Mouse (Mus musculus): Measurements from ENCODE around the gene Wdr38. TPM values are rescaled to one million over a fixed set of nuclear protein-coding genes. Genes with fewer than 3 reads are reported as not detected.
A peak's percentile ranks its signal among the peaks of the same experiment; 100 is the strongest.
"Not testable (repeated sequence)": the region's sequence is repeated elsewhere in the genome, so short reads cannot be mapped to it uniquely, and the experiment has no call there.

Gene Wdr38
- total RNA-seq, 2 experiments from 2014 or later, result 0.17 to 0.31 TPM

DNA sequence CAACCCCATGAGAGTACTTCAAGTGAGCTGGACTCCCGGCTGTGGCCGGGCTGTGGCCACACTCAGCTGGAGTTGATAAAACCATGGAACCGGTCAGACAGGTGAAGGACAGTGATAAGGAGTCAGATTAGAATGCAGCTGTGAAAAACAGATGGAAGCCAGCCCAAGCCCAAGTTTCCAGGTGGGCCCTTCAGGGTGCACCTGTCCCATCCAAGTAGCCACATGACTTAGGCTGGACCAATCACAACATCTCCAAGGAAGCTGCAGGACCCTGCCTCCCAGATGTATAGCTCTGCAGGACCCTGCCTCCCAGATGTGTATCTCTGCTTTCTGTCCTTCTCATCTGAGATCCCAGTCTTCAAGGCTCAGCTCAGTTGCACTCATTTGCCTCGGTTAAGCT is 5.3 kb upstream of the Wdr38 start:
- intact Hi-C loops (cut with DNase I), result no loop called here
- no peak for DNase-seq

DNA sequence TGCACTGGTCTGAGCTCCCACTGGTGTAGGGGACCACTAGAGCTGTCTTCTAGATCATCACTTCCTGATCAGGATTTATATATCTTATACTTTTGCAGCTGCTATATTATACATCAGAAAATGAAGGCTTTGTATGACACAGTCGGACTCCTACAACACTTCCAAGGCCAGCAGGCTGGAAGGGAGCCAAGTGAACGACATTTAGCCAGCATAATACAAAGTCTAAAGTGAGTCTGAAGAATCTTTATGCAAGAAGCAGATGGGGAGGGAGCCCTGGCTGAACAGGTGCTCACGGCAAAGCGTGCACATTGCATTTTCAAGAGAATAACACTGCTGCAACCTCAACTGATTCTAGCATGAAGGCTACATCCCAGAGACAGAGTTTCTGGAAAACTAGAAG is 4.8 kb upstream of the Wdr38 start:
- intact Hi-C loops (cut with DNase I), result no loop called here
- DNase-seq, result no peak

DNA sequence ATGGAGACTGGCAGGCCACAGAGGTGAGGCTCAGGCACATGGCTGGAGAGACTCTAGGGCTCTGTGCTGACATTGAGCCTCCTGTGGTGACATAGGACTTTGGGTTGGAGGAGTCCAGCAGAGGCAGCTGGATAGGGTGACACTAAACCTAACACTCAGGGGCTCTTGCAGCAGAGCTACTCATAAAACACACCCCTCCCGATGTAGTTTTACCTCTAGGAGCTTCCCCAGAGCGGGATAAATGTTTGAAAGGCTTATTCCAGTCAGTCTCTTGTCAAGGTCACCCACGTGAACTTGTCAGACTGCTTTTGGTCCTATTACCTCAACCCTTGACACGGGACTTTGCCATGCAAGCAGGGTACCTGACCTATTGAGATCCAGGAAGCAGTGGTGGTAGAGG is 2.1 kb downstream of the Wdr38 start:
- intact Hi-C loops (cut with DNase I), result loop anchor here (5.0 kb wide), 1 partner anchor 202 kb away; no protein-coding TSS in a partner anchor

DNA sequence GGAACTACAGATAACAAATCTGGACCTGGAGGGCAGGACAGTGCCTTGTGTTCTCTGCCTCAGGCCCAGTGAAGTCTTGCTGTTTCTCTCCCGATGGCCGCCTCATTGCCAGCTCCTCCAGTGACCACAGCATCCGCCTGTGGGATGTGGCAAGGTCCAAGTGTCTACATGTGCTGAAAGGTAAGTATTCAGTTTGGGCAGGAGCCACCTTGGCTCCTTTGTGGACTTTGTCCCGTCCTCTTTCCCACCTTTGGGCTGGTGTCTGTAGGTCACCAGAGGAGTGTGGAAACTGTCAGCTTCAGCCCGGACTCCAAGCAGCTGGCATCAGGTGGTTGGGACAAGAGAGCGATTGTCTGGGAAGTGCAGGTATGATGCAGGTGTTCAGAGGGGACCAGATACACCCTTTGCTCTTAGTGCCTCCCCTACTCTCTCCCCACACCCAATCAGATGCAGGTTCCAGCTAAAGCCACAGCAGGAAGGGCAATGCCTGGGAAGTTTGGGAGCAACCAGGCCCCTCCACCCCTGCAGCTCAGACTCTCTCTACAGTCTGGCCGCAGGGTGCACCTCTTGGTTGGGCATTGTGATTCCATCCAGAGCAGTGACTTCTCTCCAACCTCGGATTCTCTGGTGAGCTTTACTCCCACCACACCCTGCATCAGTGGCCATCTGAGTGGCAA is 2.8 kb downstream of the Wdr38 start:
- intact Hi-C loops (cut with DNase I), result loop anchor here (5.0 kb wide), 1 partner anchor 203 kb away; no protein-coding TSS in a partner anchor
- DNase-seq, result no peak

More for the DNA sequence above, 2.1 kb downstream of the Wdr38 start:
- no peak for DNase-seq

DNA sequence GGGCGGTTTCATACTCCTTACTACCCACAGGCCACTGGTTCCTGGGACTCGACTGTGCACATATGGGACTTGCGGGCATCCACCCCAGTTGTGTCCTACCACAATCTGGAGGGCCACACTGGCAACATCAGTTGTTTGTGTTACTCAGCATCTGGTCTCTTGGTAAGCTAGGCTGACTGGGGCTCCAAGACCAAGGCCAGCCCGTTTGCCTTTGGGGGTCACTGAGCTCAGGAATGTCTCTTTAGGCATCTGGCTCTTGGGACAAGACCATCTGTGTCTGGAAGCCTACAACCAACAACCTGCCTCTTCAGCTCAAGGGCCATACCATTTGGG is 3.3 kb downstream of the Wdr38 start:
- intact Hi-C loops (cut with DNase I), result no loop called here
- DNase-seq, result no peak

DNA sequence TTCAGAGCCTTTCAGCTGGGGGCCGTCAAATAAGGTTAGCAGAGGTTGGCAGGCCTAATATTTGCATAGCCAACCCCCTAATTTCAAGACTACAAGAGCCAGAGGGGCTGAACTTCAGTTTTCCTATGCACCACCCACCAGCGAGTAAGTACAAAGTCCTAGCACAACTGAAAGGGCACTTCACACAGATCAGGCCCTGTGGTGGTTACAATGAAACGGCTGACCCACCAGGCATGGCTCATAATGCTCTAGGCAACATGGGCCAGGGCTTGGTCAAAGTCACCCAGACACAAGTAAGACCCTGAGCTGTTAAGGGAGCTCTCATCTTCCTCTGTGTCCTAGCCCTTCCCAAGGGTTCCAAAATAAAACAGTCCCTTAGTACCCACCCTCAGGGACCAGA is 4.6 kb downstream of the Wdr38 start:
- DNase-seq, result no peak
- intact Hi-C loops (cut with DNase I), result no loop called here

DNA sequence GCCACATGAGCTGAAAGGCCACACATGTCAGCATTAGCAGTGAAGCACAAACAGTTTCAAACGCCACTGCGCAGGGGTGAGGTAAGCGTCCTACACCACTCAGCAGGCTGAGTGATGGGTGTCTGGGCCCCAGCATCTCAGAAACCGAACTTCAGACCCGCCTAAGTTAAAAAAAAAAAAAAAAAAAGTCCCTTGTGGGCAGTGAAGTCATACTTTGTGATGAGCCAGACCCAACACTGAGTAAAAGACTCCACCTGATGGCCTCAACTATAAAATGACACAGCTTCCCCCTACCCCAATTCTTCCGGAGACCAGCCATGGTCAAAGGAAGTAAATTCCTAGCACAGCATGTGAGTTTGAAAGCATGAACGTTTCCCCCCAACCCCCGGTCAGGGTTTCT is 5.8 kb downstream of the Wdr38 start:
- DNase-seq, result no peak
- intact Hi-C loops (cut with DNase I), result no loop called here

DNA sequence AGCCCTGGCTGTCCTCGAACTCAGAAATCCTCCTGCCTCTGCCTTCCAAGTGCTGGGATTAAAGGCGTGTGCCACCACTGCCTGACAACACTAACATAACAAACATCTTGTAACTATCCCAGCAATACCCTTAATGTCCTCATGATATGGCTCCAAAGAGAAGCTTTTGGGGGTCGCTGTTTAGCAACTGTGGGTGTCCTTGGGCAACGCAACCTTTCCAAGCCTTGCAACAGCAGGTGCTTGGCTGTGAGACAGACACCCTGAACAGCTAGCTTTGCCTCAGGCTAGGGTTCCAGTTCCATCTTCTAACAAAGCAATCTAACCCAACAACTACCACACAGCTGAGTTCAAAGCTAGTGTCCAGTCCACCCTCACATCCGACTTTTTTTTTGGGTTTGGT is 6.2 kb downstream of the Wdr38 start:
- DNase-seq, result no peak
- intact Hi-C loops (cut with DNase I), result no loop called here

DNA sequence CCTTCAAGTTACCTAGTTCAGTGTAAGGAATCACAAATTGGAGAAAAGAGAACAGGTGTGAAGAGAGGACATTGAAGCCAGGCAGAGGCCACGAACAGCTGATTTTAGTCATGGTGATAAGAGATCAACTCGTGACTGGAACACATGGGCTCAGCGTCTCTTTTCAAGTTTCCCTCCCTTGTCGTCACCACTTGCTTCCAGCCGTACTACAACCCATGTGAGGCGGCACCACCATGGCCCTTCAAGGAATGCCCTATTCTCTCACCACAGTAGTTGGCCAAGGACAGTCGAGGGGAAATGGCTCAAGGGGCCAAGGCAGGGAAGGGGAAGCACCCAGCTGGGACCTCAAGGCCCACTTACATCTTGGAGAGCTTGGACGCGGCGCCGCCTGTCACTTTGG is 7.1 kb downstream of the Wdr38 start:
- intact Hi-C loops (cut with DNase I), result no loop called here
- DNase-seq, result peak in 1 of 2 experiments; percentile 56

DNA sequence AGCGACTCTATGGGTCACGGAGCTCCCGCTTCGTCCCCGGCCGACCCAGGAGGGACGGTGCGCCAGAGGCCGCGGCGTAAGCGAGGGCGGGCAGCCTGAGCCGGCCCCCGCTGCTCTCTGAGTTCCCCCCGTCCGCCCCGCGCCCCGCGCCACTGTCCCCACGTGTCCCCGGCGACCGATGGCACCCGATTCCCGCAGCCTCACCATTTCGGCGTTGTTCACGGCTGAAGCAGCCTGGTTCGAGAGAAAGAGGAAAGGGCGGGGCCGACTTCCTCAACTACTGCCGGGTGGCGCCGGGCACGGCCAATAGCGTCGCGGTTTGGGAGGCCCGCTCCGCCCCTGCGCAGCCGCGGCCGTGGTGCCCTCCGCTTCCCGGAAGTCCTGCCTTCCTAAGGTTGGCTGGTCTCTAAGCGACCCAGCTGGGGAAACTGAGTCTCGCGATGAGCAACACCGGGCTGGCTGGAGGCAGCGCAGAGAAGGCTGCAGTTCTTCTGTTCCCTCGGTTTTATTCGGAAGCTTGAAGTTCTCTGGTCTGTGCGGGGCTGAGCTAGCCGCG is 7.7 kb downstream of the Wdr38 start, which contains the start of gene Arpc5l:
Gene Arpc5l (plus strand): TSS at position 469 of the 556 bp plus-strand sequence.
- peak; percentile 94 to 95 for DNase-seq
- intact Hi-C loops (cut with DNase I), result no loop called here

DNA sequence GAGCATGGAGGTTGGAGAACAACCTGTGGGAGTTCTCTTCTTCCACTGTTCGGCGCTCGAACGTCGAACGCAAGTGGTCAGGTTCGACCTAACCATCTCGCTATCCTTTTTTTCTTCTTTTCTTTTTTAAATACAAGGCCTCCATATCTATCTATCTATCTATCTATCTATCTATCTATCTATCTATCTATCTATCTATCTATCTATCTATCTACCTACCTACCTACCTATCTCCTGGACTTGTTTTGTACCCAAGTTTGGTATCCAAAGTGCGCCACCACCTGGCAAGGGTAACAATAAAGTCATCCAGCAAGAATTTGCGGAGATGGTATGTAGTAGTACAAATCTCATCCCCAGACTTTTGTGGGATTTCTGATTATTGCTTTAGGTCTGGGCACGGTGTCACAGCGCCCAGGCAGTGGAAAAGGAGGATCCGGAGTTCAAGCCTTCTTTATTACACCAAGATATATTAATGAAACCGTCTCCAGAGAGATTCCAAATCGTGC is 8.4 kb downstream of the Wdr38 start, which contains the start of gene Rpl35:
Gene Rpl35 (minus strand): TSS at position 51 of the 506 bp plus-strand sequence.
- intact Hi-C loops (cut with DNase I), result no loop called here
- peak in 1 of 2 experiments; percentile 48 for DNase-seq

DNA sequence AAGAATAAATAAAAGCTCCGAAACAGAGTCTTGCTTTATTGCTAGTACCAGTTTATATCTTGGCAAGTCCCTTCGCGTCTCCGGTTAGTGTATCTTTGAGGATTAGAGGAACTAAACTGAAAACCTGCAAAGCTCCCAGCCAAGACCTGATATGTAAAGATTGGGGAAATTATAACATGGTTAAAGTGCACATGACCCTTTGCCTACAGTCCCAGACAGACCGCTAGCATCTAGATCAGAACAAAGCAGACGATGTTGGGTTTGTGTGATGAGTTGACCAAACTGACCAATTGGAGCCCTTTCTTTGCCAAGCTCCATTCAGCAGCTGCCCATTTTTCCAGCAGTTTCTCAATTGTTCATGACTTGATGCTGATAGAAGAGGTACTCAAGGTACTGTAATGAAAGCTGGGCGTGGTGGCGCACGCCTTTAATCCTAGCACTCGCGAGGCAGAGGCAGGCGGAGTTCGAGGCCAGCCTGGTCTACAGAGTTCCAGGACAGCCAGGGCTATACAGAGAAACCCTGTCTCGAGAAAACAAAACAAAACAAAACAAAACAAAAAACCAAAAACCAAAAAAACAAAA is 9.0 kb downstream of the Wdr38 start:
- no peak for DNase-seq
- intact Hi-C loops (cut with DNase I), result no loop called here

DNA sequence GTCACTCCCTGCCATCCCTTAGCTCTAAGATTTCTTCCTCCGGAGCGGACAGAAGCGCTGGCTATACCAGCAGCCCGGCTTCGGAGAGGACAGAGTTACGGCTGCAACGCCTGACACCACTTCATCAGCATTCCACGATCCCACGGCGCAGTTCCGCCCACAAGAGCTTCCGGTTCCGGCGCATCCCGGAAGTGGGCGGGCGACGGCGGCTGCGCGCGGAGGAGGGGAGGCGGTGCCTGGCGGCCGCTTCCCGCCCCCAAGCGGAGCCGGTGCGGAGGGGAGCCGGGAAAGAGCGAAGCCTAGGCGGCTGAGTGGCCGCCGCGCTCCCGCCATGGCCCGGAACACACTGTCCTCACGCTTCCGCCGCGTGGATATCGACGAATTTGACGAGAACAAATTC is 10.6 kb downstream of the Wdr38 start:
- intact Hi-C loops (cut with DNase I), result no loop called here
- peak; percentile 96 to 97 for DNase-seq

DNA sequence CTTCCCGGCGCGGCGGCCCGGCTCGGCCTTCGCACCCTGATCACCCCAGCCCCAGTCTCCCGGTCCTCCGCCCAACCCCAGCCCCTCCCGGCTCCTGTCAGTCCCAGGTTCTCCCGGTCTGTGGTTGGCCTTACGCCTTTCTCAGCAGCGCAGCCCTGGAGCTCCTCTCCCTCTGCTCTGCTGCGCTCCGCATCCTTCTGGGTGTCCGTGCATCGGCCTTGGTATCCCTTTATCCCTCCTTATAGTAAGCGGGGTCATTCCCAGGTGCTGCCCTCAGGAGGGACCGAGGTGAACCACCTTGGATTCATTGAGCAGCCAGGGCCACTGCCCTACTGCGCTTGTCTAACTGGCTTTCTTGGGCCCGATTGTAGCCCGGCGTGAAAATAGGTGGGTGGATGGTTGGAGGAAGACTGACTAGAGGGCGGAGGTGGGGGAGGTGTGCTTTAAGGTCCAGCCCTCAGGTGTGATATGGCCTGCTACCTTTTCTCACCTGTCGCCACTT is 11.1 kb downstream of the Wdr38 start:
- DNase-seq, result no peak
- intact Hi-C loops (cut with DNase I), result no loop called here

DNA sequence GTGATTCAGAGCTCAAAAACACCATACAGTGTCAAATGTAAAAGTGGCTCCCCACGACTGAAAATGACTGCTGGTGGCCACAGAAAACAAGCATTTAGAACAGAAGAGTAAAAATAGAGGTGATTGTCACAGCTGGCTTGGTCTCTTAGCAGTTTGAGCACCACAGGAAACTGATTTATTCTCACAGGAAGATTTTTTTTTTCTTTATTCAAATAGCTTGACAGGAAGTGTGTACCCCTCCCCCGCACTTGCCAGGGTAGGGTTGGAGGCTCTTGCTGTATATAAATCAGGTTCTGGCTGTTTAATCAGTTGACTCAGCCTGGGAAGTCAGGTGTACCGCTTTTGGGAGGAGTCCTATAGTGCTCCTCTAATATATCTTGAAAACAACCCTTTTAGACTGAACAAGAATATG is 11.7 kb downstream of the Wdr38 start:
- peak; percentile 58 to 66 for DNase-seq
- intact Hi-C loops (cut with DNase I), result no loop called here

DNA sequence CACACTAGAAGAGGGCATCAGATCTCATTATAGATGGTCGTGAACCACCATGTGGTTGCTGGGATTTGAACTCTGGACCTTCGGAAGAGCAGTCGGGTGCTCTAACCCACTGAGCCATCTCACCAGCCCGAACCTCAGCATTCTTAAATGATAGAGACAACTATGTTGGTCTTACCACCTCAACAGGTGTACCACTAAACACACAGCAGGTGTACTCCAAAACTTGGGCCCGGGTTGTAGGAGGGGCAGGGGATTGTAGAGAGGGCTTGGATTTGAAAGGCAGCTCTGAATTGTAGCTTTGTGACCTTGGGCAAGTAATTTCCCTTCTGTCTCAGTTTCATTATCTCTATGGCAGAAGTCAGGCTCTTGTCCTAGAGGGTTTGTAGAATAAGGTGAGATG is 12.9 kb downstream of the Wdr38 start:
- DNase-seq, result not testable (repeated sequence)
- intact Hi-C loops (cut with DNase I), result loop anchor here (5.0 kb wide), 1 partner anchor 52 kb away; no protein-coding TSS in a partner anchor

DNA sequence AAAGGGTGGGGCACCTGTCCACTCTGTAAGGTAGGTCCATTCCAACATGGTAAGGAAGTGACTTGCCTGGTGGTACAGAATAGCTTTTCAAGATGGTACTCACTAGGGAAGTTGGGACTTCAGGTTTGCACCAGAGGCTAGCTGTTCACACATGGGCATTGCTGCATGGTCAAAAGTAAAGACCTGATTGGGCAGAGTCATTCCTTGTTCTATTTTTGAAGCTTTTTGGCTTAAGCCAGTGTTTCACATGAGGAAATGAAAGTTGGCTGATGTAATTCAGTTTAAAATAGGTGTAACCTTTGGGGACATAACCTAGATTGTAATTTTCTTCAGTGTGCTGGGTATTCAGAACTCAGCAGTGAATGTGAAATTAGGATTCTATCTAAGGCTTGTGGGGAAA is 14.0 kb downstream of the Wdr38 start:
- peak; percentile 49 to 55 for DNase-seq
- intact Hi-C loops (cut with DNase I), result loop anchor here (5.0 kb wide), 1 partner anchor 51 kb away; no protein-coding TSS in a partner anchor

DNA sequence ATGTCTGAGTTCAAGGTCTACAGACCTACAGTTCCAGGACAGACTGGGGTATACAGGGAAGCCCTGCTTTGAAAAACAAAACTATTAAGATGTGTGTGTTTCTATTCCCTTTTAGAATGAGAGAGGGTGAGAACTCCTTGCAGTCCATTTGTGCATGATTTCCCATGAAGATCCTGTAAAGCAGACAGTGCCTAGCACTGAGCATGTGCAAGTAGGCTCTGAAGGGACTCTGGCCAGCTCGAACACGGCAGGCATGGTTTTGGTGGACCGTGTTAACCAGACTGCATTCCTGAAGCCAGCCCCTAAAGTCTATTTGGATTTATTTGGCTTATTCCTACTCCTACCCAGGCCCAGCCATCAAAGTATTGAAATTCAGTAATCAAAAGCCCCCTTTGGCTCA is 14.7 kb downstream of the Wdr38 start:
- intact Hi-C loops (cut with DNase I), result loop anchor here (5.0 kb wide), 1 partner anchor 50 kb away; no protein-coding TSS in a partner anchor
- no peak for DNase-seq

DNA sequence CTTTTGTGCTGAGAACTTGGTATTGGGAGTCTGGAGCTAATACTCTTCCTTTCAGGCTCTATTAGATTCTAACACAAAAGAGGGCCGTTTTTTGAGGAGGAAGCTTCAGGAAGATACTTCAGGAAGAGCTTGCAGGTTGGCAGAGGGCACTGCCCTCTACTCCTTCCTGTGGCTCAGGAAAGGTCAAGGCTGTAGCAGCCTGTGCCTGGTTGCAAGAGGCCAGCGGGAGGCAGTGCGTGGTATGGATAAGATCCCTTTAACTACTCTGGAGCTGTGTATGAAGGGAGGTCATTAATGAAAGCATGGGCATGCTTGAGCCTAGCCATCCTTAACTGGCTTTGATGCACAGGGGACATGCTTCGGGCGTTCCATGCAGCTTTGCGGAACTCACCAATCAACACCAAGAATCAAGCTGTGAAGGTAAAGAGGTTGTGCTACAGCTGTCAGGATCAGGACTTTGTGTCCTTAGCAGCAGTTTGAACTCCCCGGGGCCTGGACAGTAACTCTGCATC is 15.5 kb downstream of the Wdr38 start:
- intact Hi-C loops (cut with DNase I), result loop anchor here (5.0 kb wide), 1 partner anchor 49 kb away; no protein-coding TSS in a partner anchor
- no peak for DNase-seq

DNA sequence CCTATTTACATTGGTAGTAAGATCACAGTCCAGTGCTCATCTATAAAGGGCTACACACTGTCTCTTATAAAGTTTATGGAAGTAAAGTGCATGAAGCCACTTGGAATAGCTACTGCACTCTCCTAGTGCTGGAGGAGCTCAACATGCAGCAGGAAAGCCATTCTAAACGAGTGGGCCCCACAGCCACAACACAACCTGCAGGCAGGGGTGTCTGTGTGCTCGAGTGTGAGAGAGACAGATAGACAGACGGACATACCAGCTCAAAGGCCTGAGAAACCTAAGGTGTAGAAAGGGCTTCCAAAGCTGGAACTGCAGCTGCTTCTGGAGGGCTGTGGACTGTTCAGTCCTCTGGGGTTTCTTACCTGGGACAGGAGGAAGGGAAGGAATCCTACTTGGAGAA is 19.3 kb downstream of the Wdr38 start:
- intact Hi-C loops (cut with DNase I), result no loop called here
- no peak for DNase-seq

DNA sequence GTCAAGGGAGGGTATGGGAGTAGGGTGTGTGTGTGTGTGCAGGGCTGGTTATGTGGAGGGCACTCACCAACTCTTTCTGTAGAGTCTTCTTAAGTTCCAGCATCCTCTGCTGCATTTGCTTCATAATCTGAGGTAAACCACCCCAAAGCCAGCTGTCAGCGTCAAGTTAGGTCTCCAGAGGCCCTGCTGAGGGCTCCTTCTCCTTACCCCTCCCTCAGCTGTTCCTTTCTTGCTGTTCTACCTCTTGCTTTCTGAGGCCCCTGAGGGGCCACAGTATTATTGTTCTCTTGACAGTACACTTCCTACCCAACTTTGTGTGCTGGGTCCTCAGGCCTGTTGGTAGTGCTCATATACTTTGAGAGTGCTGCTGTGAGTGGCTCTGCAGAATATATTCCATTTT is 22.7 kb downstream of the Wdr38 start:
- DNase-seq, result no peak
- intact Hi-C loops (cut with DNase I), result no loop called here
